Mouse (Mus musculus) midbrain, embryonic 13.5 days (tissue): Measurements from ENCODE around the gene Borcs5. TPM values are rescaled to one million over a fixed set of nuclear protein-coding genes. Genes with fewer than 3 reads are reported as not detected.

Source experiments
- ATAC-seq: fragments of 200-750 bp; cut with Nextera tagmentation; 2 replicates; pipeline ENCODE4 v1.8.0; 2017; ENCODE audit warnings: mild to moderate bottlenecking, moderate TSS enrichment, moderate library complexity
- H3K27ac ChIP-seq: fragments of 300-500 bp; sonication (generic); 2 replicates; pipeline ENCODE4 v1.5.1; 2015; ENCODE audit warnings: inconsistent platforms, mild to moderate bottlenecking, moderate library complexity
- H3K27me3 ChIP-seq: fragments of 300-500 bp; sonication (generic); 2 replicates; pipeline ENCODE4 v1.6.1; 2015; ENCODE audit warnings: mild to moderate bottlenecking, inconsistent platforms
- H3K36me3 ChIP-seq: fragments of 300-500 bp; sonication (generic); 2 replicates; pipeline ENCODE4 v1.6.1; 2015; ENCODE audit warnings: mild to moderate bottlenecking, inconsistent platforms
- H3K4me1 ChIP-seq: fragments of 300-500 bp; sonication (generic); replicated peaks from 2 replicates; pipeline ENCODE4 v1.6.1; 2015; ENCODE audit warnings: inconsistent platforms
- H3K4me2 ChIP-seq: fragments of 300-500 bp; sonication (generic); replicated peaks from 2 replicates; pipeline ENCODE4 v1.6.1; 2015; ENCODE audit warnings: moderate library complexity, mild to moderate bottlenecking, inconsistent platforms
- H3K4me3 ChIP-seq: fragments of 300-500 bp; sonication (generic); replicated peaks from 2 replicates; pipeline ENCODE4 v1.5.1; 2015; ENCODE audit warnings: mild to moderate bottlenecking, inconsistent platforms
- H3K9ac ChIP-seq: fragments of 300-500 bp; sonication (generic); replicated peaks from 2 replicates; pipeline ENCODE4 v1.6.1; 2015; ENCODE audit warnings: mild to moderate bottlenecking, inconsistent platforms
- H3K9me3 ChIP-seq: fragments of 300-500 bp; sonication (generic); 2 replicates; pipeline ENCODE4 v1.6.1; 2016; ENCODE audit warnings: mild to moderate bottlenecking, inconsistent platforms
- WGBS: fragments of 180-500 bp; shearing (Covaris S2); methylation state at CpG from one replicate; pipeline ENCODE4 v1.1.7; 2015; 5-methylcytosine and 5-hydroxymethylcytosine counted together
- polyA plus RNA-seq: library from polyadenylated mRNA; unstranded; fragments of >200 nt; fragmentation: Nextera tagmentation; extraction: Ambion mirVana; gene quantifications from 2 replicates; pipeline ENCODE4 v1.2.1, GENCODE M21; 2015

The Borcs5 gene
- polyA plus RNA-seq, 1 experiment from 2014 or later = 48.6 TPM

DNA sequence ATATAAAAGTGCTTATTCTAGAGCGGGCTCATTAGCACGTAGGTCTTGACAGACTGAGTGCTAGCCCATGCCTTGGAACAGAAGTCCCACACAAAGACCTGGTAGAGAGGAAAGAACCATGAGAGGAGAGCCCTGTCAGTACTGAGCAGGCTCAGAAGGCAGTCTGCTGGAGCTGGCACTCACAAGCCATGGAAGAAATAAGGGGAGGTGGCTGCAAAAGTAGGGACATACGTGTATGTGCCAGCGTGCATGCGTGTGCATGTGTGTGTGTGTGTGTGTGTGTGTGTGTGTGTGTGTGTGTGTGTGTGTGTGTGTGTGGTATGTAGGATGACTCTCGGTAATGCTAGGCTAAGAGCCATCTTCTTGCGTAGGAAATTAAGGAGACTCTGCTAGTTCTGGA lies 84.0 kb downstream of the Borcs5 start:
- Histone ChIP-seq H3K9me3 (no peaks in the 10 kb centered on the region), H3K27me3 (no peaks in the 10 kb centered on the region), H3K36me3 (peaks cover 16% of the 10 kb centered on the region), H3K4me2 (no peak overlapping the region), H3K9ac (no peak overlapping the region), H3K4me1 (no peaks in the 10 kb centered on the region), H3K27ac (no peak overlapping the region), H3K4me3 (no peak overlapping the region)
- WGBS = 93% methylated on average over 7 of the region's 7 CpGs
- no peak for ATAC-seq

DNA sequence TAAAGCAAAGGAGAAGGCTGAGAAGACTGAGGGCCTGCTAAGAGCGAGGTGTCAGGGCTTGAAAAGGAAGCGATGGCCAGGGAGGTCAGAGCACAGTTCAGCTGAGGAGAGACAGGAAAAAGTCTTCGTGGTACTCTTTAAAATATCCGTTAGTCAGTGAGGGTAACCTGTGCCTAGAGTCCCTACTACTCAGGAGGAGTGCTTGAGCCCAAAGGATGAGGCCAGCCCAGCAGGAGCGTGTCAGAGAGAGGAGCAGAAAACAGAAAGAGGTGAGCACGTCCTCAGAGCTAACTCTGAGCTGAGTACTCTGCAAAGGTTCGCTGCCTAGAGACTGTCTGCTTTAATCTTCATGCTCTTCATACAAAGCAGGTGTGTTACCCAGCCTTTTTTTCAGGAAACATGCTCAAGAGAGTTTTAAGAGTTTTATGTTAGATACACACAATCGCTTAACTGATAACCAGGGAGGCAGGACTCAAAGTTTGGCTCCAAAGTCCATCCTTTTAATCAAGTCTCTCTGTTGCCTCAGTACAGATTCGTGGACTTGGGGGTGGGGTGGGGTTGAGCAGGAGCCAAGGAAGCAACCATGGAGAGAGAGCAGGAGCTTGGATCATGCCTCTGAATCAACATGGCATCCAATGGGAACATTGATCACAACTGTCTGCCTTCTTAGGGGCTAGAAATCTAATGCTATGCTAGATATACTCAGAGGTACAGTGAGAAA lies 84.7 kb downstream of the Borcs5 start:
- Histone ChIP-seq H3K9me3 (no peaks in the 10 kb centered on the region), H3K4me3 (no peak overlapping the region), H3K4me1 (no peaks in the 10 kb centered on the region), H3K9ac (no peak overlapping the region), H3K27ac (no peak overlapping the region), H3K4me2 (no peak overlapping the region), H3K27me3 (no peaks in the 10 kb centered on the region), H3K36me3 (peaks cover 11% of the 10 kb centered on the region)
- WGBS = 90% methylated on average over 9 of the region's 9 CpGs
- no peak for ATAC-seq

DNA sequence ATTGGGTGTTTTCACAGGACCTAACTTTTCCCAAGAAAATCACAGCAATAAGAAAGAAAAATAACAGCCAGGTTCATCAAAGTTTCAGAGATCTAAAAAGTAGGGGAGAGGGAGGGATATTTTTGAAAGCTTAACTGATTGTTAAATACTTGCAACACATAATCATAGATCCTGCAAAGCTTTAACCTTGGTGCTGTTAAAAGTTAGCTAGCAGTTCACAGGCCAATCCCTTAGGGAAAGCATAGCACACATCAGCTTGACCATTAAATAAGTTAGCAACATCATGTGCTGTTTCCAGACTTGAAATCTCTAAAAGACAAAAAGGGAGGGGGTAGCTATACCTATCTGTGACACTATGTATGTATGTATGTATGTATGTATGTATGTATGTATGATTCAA lies 86.1 kb downstream of the Borcs5 start:
- H3K27me3 ChIP-seq = no peaks in the 10 kb centered on the region
- H3K4me3 ChIP-seq = no peak overlapping the region
- no peak overlapping the region for H3K27ac ChIP-seq
- no peak for ATAC-seq
- no peak overlapping the region for H3K9ac ChIP-seq
- H3K4me1 ChIP-seq = no peaks in the 10 kb centered on the region
- peaks cover 3% of the 10 kb centered on the region; the same call in 1 of the 2 replicates for H3K36me3 ChIP-seq
- H3K9me3 ChIP-seq = no peaks in the 10 kb centered on the region
- H3K4me2 ChIP-seq = no peak overlapping the region

DNA sequence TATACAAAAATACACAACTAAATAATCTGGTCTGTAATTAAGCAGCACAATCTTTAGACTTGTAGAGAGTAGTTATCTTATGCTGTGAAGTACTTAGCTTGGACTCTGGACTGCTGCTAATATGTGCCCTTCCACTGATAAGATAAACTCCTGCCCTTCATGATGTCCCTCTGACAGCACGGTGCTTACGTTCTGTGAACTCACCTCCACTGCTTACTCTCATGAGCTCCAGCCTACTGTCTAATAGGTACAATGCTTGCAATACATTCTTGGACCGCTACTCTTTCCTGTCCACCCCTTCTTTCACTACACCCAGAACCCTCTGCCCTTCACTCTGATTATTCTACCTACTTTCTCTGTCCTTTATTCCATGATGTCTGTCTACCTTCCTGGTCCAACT lies 91.7 kb downstream of the Borcs5 start:
- Histone ChIP-seq H3K9ac (no peak overlapping the region), H3K27ac (no peak overlapping the region), H3K36me3 (no peaks in the 10 kb centered on the region), H3K4me2 (no peak overlapping the region), H3K27me3 (no peaks in the 10 kb centered on the region), H3K4me1 (no peaks in the 10 kb centered on the region), H3K9me3 (no peaks in the 10 kb centered on the region), H3K4me3 (no peak overlapping the region)
- 92% methylated on average over 3 of the region's 3 CpGs for WGBS
- ATAC-seq = no peak

DNA sequence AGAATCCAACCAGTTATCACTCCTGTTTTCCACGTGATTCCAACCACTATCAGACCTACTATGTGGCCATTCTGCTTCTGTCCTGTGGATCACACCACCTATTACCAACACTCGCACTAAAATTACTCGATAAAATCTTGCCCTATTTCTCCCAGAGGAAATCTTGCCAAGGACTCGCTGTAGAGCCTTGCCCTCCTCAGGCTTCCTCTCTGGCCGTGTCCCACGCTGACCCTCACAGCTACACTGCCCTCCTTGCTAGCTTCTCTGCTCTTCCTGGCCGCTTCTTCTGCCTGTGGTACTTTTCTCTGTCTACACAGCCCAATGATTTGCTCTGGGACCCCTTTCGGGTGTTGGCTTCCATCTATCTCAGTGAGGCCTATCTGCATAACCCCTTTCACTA lies 93.5 kb downstream of the Borcs5 start:
- ATAC-seq = no peak
- H3K27me3 ChIP-seq = no peaks in the 10 kb centered on the region

DNA sequence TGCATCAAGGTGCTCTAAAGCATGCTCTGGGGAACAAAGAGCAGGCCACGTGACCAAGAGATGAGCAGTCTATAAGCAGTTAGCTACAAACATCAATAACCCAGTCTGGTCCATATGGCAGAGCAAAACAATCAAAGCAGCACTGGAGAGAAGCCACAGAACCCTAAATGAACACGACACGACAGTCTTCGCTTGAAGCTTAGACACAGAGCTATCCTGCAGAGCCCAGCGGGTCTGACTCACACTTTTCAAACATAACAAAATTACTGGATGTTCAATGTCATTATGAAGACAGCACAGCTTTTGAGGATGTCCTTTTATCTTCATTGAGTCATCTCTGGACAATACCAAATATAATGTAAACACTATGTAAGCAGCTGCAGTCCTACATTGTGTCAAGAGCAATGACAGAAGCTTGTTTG lies 94.5 kb downstream of the Borcs5 start:
- Histone ChIP-seq H3K9ac (no peak overlapping the region), H3K27me3 (no peaks in the 10 kb centered on the region), H3K4me2 (no peak overlapping the region), H3K4me1 (no peaks in the 10 kb centered on the region), H3K27ac (no peak overlapping the region), H3K36me3 (peaks cover 6% of the 10 kb centered on the region), H3K4me3 (no peak overlapping the region), H3K9me3 (no peaks in the 10 kb centered on the region)
- WGBS = 73% methylated on average over 5 of the region's 5 CpGs
- no peak for ATAC-seq

More for the DNA sequence above, 93.5 kb downstream of the Borcs5 start:
- Histone ChIP-seq H3K4me3 (no peak overlapping the region), H3K9me3 (no peaks in the 10 kb centered on the region), H3K4me2 (no peak overlapping the region), H3K27ac (no peak overlapping the region), H3K4me1 (no peaks in the 10 kb centered on the region), H3K9ac (no peak overlapping the region), H3K36me3 (no peaks in the 10 kb centered on the region)
- WGBS = 90% methylated on average over 8 of the region's 8 CpGs

DNA sequence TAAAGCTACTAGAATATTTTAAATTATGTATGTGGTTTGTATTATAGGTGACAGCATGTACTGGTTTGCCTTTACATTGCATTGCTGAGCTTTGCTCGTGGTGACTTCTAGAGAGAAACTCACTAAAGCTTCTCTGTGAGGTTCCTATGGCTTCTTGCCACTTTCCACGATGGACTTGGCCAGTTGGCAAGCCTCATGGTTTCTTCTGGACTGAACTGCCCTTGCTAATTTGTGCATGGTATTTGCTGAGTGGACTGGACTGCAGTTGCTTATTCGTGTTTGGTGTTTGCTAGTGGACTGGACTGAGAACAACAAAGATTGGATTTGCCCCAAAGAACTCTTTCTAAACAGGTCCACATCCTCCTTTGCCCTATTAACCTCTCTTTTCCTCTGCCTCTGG lies 97.5 kb downstream of the Borcs5 start:
- ATAC-seq = no peak
- Histone ChIP-seq H3K4me2 (no peak overlapping the region), H3K27ac (no peak overlapping the region), H3K4me1 (no peaks in the 10 kb centered on the region), H3K36me3 (peaks cover 10% of the 10 kb centered on the region), H3K27me3 (no peaks in the 10 kb centered on the region), H3K9ac (no peak overlapping the region), H3K9me3 (no peaks in the 10 kb centered on the region), H3K4me3 (no peak overlapping the region)
- WGBS = 93% methylated on average over 3 of the region's 3 CpGs

DNA sequence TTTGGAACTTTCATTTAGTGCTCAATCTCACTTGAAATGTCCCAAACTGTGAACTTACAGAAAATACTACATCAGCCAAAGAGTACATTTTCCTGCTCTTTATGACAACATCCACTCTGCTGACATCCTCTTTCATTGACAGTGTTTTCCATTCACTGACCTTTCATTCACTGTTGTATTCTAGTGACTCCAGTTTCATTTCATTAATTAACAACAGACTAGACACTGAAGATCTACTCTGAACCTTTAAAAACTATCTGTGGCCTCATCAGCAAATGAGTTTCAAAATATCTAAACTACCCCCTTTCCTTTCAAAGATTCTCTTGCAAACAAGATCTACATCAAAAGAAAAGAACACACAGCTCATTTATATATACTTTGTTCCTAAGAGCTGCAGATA lies 104.3 kb downstream of the Borcs5 start:
- no peak for ATAC-seq
- Histone ChIP-seq H3K4me1 (no peaks in the 10 kb centered on the region), H3K36me3 (peaks cover 7% of the 10 kb centered on the region), H3K27ac (no peak overlapping the region), H3K27me3 (no peaks in the 10 kb centered on the region), H3K9me3 (no peaks in the 10 kb centered on the region), H3K4me3 (no peak overlapping the region), H3K4me2 (no peak overlapping the region), H3K9ac (no peak overlapping the region)

DNA sequence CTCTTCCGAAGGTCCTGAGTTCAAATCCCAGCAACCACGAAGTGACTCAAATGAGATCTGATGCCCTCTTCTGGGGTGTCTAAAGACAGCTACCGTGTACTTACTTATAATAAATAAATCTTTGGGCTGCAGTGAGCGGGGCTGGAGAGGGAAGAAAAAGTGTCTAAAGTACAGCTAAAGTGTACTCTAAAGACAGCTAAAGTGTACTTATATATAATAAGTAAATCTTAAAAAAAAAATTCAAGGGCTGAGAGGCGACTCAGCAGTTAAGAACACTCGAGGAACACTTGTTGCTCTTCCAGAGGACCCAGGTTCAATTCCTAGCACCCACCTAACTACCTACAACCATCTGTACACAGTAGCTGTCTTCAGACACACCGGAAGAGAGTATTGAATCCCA lies 106.6 kb downstream of the Borcs5 start:
- no peaks in the 10 kb centered on the region for H3K36me3 ChIP-seq
- no peak overlapping the region for H3K4me3 ChIP-seq
- 92% methylated on average over 7 of the region's 7 CpGs for WGBS
- H3K9ac ChIP-seq = no peak overlapping the region
- no peak overlapping the region for H3K4me2 ChIP-seq
- no peaks in the 10 kb centered on the region for H3K9me3 ChIP-seq
- no peaks in the 10 kb centered on the region for H3K27me3 ChIP-seq
- H3K27ac ChIP-seq = no peak overlapping the region
- no peaks in the 10 kb centered on the region for H3K4me1 ChIP-seq
- no peak for ATAC-seq

DNA sequence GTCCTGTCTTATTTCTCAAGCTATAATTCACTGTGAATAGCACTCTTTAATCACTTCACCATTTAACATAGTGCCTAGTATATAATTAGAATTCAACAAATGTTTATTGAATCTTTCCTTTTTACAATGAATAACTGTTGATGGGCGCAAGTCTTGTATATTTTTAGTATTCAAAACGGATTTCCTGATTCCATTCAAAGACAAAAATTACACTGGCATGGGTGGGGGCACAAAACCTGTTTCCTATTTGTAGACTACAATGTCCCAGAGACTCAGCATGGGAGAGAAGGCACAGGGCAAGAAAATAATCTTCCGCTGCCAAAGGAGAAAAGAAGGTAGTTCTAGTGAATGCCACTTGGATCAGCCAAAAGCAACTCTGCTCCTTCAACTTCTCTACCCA lies 108.8 kb downstream of the Borcs5 start:
- no peak overlapping the region for H3K9ac ChIP-seq
- H3K4me2 ChIP-seq = no peak overlapping the region
- no peak overlapping the region for H3K4me3 ChIP-seq
- no peaks in the 10 kb centered on the region for H3K36me3 ChIP-seq
- no peak for ATAC-seq
- no peaks in the 10 kb centered on the region for H3K4me1 ChIP-seq
- no peaks in the 10 kb centered on the region for H3K9me3 ChIP-seq
- no peak overlapping the region for H3K27ac ChIP-seq
- no peaks in the 10 kb centered on the region for H3K27me3 ChIP-seq
- WGBS = 94% methylated on average over 3 of the region's 3 CpGs

DNA sequence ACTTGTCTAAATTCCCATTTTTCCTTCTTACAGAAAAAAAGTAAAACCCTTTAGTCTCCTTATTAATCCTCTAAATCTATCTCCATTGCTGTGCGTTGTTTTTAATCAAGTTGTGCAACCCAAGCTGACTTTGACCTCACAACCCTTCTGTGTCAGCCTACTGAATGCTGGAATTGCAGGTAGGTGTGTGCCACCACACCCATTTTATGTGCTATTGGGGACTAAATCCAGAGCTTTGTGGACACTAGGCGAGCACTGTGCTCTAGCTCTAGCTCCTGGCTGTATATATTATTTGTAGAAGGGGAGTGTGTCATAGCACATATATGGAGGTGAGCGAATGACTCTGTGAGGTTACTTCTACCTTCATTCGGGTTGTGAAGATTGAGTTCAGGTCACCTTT lies 111.8 kb downstream of the Borcs5 start:
- no peak for ATAC-seq
- Histone ChIP-seq H3K4me2 (no peak overlapping the region), H3K27ac (no peak overlapping the region), H3K4me1 (no peaks in the 10 kb centered on the region), H3K36me3 (peaks cover 8% of the 10 kb centered on the region; the same call in 1 of the 2 replicates), H3K9ac (no peak overlapping the region), H3K9me3 (no peaks in the 10 kb centered on the region), H3K4me3 (no peak overlapping the region), H3K27me3 (no peaks in the 10 kb centered on the region)
- WGBS = 95% methylated on average over 4 of the region's 4 CpGs

DNA sequence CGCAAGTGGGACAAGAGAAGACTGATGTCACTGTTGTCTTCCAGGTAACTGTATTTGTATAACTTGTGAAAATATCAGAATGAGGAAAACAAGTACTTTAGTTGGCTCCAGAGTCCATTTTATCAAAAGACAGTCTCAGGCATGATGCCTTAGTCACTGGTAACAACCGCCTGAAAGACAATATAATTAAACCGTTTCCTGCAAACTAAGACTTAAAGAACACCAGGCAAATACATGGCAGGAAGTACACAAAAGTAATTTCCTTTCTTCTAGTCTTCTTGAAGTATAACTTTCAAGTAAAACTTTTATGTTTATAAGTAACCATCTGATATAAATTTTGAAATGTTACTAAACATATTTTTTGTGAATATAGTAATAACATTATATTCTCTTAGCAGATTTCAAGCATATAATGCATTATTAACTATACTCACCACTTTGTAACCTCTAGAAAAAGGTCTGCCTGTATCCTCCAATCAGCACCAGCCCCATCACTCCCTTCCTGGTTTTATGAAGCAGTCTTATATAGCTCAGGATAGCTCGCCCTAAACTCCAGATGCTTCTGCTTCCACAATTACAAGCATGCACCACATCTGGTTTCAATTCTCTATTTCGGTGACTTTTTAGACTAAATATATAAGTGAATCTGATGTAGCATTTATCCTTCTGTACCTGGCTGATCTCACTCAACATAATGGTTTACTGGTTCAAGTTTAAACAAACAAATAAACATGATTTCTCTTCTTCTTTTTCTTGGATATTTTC lies 112.8 kb downstream of the Borcs5 start:
- Histone ChIP-seq H3K4me2 (no peak overlapping the region), H3K4me3 (no peak overlapping the region), H3K9ac (no peak overlapping the region), H3K36me3 (peaks cover 12% of the 10 kb centered on the region; the same call in 1 of the 2 replicates), H3K4me1 (no peaks in the 10 kb centered on the region), H3K27ac (no peak overlapping the region), H3K9me3 (no peaks in the 10 kb centered on the region), H3K27me3 (no peaks in the 10 kb centered on the region)
- ATAC-seq = no peak
- WGBS = 92% methylated on average over 5 of the region's 5 CpGs
